Mouse (Mus musculus): ENCODE results near the gene Catsper4. TPM values are rescaled to one million over a fixed set of nuclear protein-coding genes. Genes with fewer than 3 reads are reported as not detected.

Gene Catsper4
- polyA plus RNA-seq, 1 experiment from 2014 or later = not detected

DNA sequence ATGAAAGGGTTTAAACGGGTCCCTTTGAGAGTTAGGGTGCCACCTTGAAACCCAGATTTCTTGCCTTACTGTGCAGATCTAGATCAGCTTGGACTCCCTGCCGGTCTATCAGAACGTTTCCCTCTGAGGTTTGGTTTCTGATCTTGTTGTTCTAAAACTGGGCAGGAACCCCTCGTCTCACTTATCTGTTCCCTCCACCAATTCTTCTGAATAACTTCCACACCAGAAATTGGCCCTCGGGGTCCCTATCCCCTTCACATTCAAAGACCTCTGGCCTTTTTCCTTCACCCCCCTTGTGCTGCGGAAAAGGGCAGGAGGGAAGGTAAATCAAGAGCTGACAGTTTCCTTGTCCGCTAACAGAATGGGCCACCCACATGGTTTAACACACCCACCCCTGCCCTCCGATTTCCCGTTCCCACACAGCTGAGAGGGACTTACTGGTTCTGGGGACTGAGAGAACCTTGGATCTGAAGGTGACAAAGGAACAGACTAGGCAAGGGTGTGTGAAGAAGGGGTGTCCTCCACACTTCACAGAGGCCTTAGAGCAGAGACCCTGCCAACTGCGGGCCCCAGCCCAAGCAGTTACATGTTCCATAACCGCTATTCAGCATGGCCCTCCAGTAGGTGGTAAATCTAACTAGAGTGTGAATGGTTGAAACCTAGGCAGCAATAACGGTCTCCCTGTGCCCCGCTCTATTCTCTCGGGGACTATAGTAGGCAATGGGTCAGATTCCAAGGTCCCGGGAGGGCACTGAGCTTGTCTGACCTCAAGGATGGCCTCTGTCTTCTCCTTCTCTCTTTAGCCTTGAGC lies 25.9 kb upstream of the Catsper4 start:
- H3K4me3 ChIP-seq (ENCODE audit: control insufficient read depth in 1 of 2, insufficient read depth in 1 of 2, low read depth in 1 of 2, low read length in 2 of 2) = peak overlapping the region; percentile 48 to 49
- no peaks in the 10 kb centered on the region for H3K36me3 ChIP-seq (ENCODE audit: control insufficient read depth, insufficient read depth, low read length)
- H3K9ac ChIP-seq (ENCODE audit: low read length) = peak overlapping the region; percentile 64
- H3K27me3 ChIP-seq (ENCODE audit: control insufficient read depth, insufficient read depth, low read length) = peaks cover 25% of the 10 kb centered on the region
- 40% methylated on average over 15 of the region's 15 CpGs for WGBS
- no peak for ATAC-seq (ENCODE audit: insufficient number of reproducible peaks, insufficient read depth, low FRiP score, low read depth)
- H3K4me2 ChIP-seq (ENCODE audit: low read length) = peak overlapping the region; percentile 88
- H3K27ac ChIP-seq (replicated peaks in 1 of 2; ENCODE audit: control insufficient read depth in 1 of 2, insufficient read depth in 1 of 2, low read depth in 2 of 2, low read length in 2 of 2) = peak overlapping the region; percentile 52 to 70; a peak in 3 of 4 replicates
- H3K4me1 ChIP-seq (ENCODE audit: control insufficient read depth in 2 of 2, insufficient read depth in 2 of 2, low read length in 2 of 2) = peaks cover 50 to 62% of the 10 kb centered on the region in 2 experiments
- H3K9me3 ChIP-seq (ENCODE audit: control insufficient read depth, low read length) = no peaks in the 10 kb centered on the region

DNA sequence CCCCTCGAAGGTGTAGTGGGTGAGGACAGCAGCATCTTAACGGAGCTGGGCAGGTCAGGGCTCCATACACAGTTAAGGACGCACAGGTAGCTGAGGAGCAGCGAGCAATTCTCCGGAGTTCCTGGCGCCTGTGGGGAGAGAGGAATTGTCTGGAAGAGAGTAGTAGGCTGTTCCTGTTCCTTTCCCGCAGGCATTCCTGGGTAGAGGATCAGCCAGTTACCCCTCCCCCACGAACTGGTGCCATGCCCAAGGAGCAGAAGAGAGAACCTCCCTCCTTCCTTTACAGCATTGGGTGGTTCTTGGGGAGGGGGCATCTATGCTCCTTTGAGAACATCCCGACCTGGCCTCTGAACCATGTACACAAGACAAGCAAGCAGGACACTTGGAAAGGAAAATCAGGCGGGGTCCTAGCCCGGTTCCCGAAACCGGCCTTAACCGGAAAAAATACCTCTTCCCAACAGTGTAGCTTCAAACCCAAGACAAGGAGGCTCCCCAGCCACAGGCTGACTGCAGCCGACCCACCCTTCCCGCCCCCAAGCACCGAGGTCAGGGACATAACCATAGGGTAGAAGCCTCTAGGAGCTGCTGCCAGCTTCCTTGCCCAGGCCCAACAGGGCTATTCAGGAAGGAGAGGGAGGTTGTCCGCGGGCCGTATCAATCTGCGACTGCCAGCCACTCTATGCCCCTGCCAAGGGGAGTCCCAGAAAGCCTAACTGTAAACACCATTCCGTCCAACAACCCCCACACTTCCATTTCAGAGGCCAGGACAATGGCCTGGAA lies 25.1 kb upstream of the Catsper4 start:
- H3K9me3 ChIP-seq (ENCODE audit: control insufficient read depth, low read length) = no peaks in the 10 kb centered on the region

DNA sequence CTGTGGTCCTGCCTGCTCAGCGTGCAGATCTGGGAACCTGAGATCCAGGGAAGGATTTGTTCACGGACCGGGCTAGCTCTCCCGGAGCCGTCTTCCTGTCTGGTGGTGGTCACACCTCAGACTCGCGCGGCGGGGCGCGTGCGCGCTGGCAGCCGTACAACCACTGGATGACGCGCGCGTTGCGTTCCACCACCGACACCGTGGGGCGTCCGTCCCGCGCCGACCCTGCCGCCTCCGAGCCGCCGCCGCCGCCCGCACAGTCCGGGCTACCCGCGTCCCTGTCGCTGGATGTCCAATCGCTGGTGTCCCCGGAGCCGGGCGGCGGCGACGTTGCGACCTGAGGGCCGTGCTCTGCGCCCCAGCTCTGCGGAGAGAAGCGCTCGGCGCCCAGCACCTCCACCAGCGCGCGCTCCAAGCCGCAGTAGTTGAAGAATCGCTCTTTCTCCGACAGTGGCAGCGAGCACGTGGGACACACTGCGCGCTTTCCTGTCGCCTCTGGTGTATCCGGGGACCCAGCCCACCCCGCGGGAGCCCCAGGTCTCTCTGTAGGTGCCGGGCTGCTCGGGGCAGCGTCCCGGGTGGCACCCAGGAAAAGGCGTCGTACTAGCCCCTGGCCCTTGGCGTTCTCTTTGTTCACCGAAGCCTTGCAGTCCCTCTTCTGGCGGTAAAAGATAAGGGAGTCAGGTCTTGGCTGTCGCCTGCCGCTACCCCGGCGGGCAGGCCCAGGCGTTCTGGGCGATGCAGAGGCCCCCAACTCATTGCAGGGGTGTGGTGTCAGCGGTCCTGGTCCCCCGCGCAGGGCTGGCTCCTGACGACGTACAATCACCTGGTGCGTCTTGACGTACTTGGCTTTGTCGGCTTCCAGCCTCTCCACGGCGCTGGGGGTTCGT lies 24.3 kb upstream of the Catsper4 start:
- Histone ChIP-seq H3K9ac (ENCODE audit: low read length) (peak overlapping the region; percentile 69), H3K27me3 (ENCODE audit: control insufficient read depth, insufficient read depth, low read length) (peaks cover 39% of the 10 kb centered on the region), H3K4me1 (ENCODE audit: control insufficient read depth in 2 of 2, insufficient read depth in 2 of 2, low read length in 2 of 2) (peaks cover 40 to 46% of the 10 kb centered on the region in 2 experiments), H3K27ac (replicated peaks in 1 of 2; ENCODE audit: control insufficient read depth in 1 of 2, insufficient read depth in 1 of 2, low read depth in 2 of 2, low read length in 2 of 2) (no peak overlapping the region), H3K9me3 (ENCODE audit: control insufficient read depth, low read length) (no peaks in the 10 kb centered on the region), H3K4me2 (ENCODE audit: low read length) (peak overlapping the region; percentile 88), H3K4me3 (ENCODE audit: control insufficient read depth in 1 of 2, insufficient read depth in 1 of 2, low read depth in 1 of 2, low read length in 2 of 2) (peak overlapping the region; percentile 48 to 49), H3K36me3 (ENCODE audit: control insufficient read depth, insufficient read depth, low read length) (no peaks in the 10 kb centered on the region)
- ATAC-seq (ENCODE audit: insufficient number of reproducible peaks, insufficient read depth, low FRiP score, low read depth) = 0 out of 2 replicates have a peak, but pooled peaks have one; percentile 15
- 1% methylated on average over 82 of the region's 91 CpGs for WGBS

More for the DNA sequence above, 25.1 kb upstream of the Catsper4 start:
- Histone ChIP-seq H3K27ac (replicated peaks in 1 of 2; ENCODE audit: control insufficient read depth in 1 of 2, insufficient read depth in 1 of 2, low read depth in 2 of 2, low read length in 2 of 2) (no peak overlapping the region; a peak in 1 of 4 replicates), H3K4me2 (ENCODE audit: low read length) (peak overlapping the region; percentile 88), H3K27me3 (ENCODE audit: control insufficient read depth, insufficient read depth, low read length) (peaks cover 31% of the 10 kb centered on the region), H3K4me1 (ENCODE audit: control insufficient read depth in 2 of 2, insufficient read depth in 2 of 2, low read length in 2 of 2) (peaks cover 47 to 54% of the 10 kb centered on the region in 2 experiments), H3K9ac (ENCODE audit: low read length) (peak overlapping the region; percentile 69), H3K4me3 (ENCODE audit: control insufficient read depth in 1 of 2, insufficient read depth in 1 of 2, low read depth in 1 of 2, low read length in 2 of 2) (peak overlapping the region; percentile 48 to 49), H3K36me3 (ENCODE audit: control insufficient read depth, insufficient read depth, low read length) (no peaks in the 10 kb centered on the region)
- 27% methylated on average over 22 of the region's 22 CpGs for WGBS
- no peak for ATAC-seq (ENCODE audit: insufficient number of reproducible peaks, insufficient read depth, low FRiP score, low read depth)

DNA sequence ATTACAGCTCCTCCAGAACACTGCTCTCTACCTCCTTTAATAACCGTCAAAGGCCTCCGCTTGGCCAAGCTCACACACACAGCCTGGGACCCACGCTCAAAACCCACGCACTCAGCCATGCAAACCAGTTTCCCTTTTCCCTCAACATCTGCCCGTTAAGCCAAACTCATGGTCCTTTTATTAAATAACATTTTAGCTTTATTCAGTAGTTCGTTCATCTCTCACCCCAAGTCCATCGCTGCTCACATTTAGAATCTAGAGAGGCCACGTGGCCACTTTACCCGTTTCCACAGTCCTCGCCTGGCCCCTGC lies 23.7 kb upstream of the Catsper4 start:
- peaks cover 34 to 40% of the 10 kb centered on the region in 2 experiments for H3K4me1 ChIP-seq (ENCODE audit: control insufficient read depth in 2 of 2, insufficient read depth in 2 of 2, low read length in 2 of 2)
- peak overlapping the region; percentile 69 for H3K9ac ChIP-seq (ENCODE audit: low read length)
- peak overlapping the region; percentile 48 to 49 for H3K4me3 ChIP-seq (ENCODE audit: control insufficient read depth in 1 of 2, insufficient read depth in 1 of 2, low read depth in 1 of 2, low read length in 2 of 2)
- WGBS = 21% methylated on average over 10 of the region's 10 CpGs
- no peaks in the 10 kb centered on the region for H3K9me3 ChIP-seq (ENCODE audit: control insufficient read depth, low read length)
- no peak overlapping the region for H3K27ac ChIP-seq (replicated peaks in 1 of 2; ENCODE audit: control insufficient read depth in 1 of 2, insufficient read depth in 1 of 2, low read depth in 2 of 2, low read length in 2 of 2)
- peak overlapping the region; percentile 88 for H3K4me2 ChIP-seq (ENCODE audit: low read length)
- no peak for ATAC-seq (ENCODE audit: insufficient number of reproducible peaks, insufficient read depth, low FRiP score, low read depth)
- H3K27me3 ChIP-seq (ENCODE audit: control insufficient read depth, insufficient read depth, low read length) = peaks cover 42% of the 10 kb centered on the region
- no peaks in the 10 kb centered on the region for H3K36me3 ChIP-seq (ENCODE audit: control insufficient read depth, insufficient read depth, low read length)

DNA sequence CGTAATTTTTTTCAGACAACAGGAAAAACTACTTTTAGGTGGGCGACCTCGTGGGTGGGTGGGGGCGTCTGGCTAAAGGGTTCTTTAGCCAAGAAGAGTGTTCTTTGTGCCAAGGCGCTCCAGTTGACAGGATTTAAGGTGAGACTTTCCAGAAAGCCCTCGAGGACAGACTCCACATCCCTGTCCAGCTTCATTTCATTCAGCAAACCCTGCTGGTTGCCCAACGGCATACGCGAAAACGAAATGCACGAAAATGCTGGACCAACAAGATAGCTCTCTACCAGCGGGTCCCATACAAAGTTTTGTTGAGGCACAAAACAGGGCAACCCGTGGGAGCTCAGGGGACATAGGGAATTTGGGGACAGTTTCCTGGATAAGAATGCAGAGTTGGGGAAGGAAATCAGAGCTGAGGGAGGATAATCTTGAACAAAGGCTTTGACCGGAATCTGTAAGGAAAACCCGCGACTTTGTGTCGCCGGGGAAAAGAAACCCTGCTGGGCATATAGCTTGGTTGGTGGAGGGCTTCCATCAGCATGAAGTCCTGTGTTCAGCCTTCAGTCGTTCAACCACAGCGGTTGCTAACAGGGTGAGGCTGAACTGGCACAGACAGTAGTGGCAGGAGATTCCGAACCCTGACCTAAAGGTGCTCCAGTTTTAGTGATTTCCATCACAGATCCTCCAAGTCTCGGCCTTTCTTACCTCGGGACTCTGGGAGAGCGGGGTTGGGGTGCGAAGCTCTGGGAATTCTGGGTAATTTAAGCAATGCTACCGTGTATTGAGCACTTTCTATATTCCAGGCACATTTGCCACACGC lies 23.1 kb upstream of the Catsper4 start:
- Histone ChIP-seq H3K9me3 (ENCODE audit: control insufficient read depth, low read length) (no peaks in the 10 kb centered on the region), H3K36me3 (ENCODE audit: control insufficient read depth, insufficient read depth, low read length) (no peaks in the 10 kb centered on the region), H3K9ac (ENCODE audit: low read length) (0 out of 2 replicates have a peak overlapping the region, but pooled peaks have one; percentile 13), H3K4me1 (ENCODE audit: control insufficient read depth in 2 of 2, insufficient read depth in 2 of 2, low read length in 2 of 2) (peaks cover 37 to 41% of the 10 kb centered on the region in 2 experiments), H3K27me3 (ENCODE audit: control insufficient read depth, insufficient read depth, low read length) (peaks cover 42% of the 10 kb centered on the region), H3K27ac (replicated peaks in 1 of 2; ENCODE audit: control insufficient read depth in 1 of 2, insufficient read depth in 1 of 2, low read depth in 2 of 2, low read length in 2 of 2) (no peak overlapping the region), H3K4me2 (ENCODE audit: low read length) (peak overlapping the region; percentile 88), H3K4me3 (ENCODE audit: control insufficient read depth in 1 of 2, insufficient read depth in 1 of 2, low read depth in 1 of 2, low read length in 2 of 2) (peak overlapping the region; percentile 46 to 48; a peak in 3 of 4 replicates)
- ATAC-seq (ENCODE audit: insufficient number of reproducible peaks, insufficient read depth, low FRiP score, low read depth) = no peak
- 16% methylated on average over 27 of the region's 27 CpGs for WGBS

DNA sequence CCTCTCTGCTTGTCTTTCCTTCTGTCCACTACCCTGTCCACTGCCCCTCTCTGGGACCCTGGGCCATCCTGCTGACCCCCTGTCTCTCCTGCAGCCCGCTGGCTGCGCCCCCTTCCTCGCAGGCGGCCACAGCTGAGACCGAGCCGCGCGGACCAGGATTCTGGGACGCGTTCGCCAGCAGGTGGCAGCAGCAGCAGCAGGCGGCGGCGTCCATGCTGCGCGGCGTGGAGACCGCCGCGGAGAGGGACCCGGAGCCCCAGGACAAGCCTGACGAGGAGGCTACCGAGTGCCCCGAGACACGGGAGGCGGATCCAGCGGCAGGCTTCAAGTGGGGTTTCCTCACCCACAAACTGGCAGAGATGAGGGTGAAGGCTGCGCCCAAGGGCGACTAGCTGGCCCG lies 22.5 kb upstream of the Catsper4 start:
- Histone ChIP-seq H3K4me3 (ENCODE audit: control insufficient read depth in 1 of 2, insufficient read depth in 1 of 2, low read depth in 1 of 2, low read length in 2 of 2) (peak overlapping the region; percentile 46 to 48), H3K9me3 (ENCODE audit: control insufficient read depth, low read length) (no peaks in the 10 kb centered on the region), H3K9ac (ENCODE audit: low read length) (no peak overlapping the region), H3K4me1 (ENCODE audit: control insufficient read depth in 2 of 2, insufficient read depth in 2 of 2, low read length in 2 of 2) (peaks cover 40 to 45% of the 10 kb centered on the region in 2 experiments), H3K27ac (replicated peaks in 1 of 2; ENCODE audit: control insufficient read depth in 1 of 2, insufficient read depth in 1 of 2, low read depth in 2 of 2, low read length in 2 of 2) (no peak overlapping the region), H3K4me2 (ENCODE audit: low read length) (peak overlapping the region; percentile 88), H3K27me3 (ENCODE audit: control insufficient read depth, insufficient read depth, low read length) (peaks cover 42% of the 10 kb centered on the region), H3K36me3 (ENCODE audit: control insufficient read depth, insufficient read depth, low read length) (no peaks in the 10 kb centered on the region)
- ATAC-seq (ENCODE audit: insufficient number of reproducible peaks, insufficient read depth, low FRiP score, low read depth) = no peak
- whole genome bisulfite sequencing = 2% methylated on average over 30 of the region's 30 CpGs
